Mouse (Mus musculus) thymus, postnatal 0 days (tissue): Measurements from ENCODE around the gene Gm1604a. TPM values are rescaled to one million over a fixed set of nuclear protein-coding genes. Genes with fewer than 3 reads are reported as not detected.
"Not testable (repeated sequence)": the region's sequence is repeated elsewhere in the genome, so short reads cannot be mapped to it uniquely, and the experiment has no call there.

Experiments
- DNase-seq: peaks from one replicate; pipeline ENCODE4 v3.0.0-alpha.2; 2015; ENCODE audit warnings: low spot score
- polyA plus RNA-seq: library from polyadenylated mRNA; unstranded; fragments of >200 nt; fragmentation: Nextera tagmentation; extraction: Ambion mirVana; gene quantifications from 2 replicates; pipeline ENCODE4 v1.2.1, GENCODE M21; 2015

Gm1604a gene
- polyA plus RNA-seq, 1 experiment from 2014 or later, result 1.9 TPM

DNA sequence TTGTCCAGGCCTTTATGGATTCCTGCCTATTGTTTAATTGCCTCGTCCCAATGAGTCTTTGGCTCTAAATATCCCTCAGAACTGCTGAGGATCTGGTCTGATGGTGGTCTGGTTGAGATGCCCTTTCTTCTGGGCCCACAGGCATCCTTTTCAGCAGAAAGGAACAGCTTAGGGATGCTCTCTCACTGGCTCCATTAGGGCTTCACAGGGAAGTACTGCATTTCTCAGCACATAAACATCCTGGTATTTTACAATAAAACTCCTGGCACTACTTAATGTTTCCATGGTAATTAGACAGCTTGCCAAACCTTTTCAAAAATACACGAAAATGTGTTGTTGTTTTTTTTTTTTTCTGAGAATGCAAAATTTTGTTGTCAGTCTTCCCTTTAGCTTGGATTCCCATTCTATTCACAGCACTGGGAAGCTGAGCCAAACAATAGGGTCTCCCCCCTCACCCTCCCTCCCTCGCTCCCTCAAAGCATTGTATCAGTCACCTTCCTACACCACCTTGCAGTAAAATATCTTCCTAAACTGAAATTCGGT is 43.7 kb downstream of the Gm1604a start:
- not testable (repeated sequence) for DNase-seq

DNA sequence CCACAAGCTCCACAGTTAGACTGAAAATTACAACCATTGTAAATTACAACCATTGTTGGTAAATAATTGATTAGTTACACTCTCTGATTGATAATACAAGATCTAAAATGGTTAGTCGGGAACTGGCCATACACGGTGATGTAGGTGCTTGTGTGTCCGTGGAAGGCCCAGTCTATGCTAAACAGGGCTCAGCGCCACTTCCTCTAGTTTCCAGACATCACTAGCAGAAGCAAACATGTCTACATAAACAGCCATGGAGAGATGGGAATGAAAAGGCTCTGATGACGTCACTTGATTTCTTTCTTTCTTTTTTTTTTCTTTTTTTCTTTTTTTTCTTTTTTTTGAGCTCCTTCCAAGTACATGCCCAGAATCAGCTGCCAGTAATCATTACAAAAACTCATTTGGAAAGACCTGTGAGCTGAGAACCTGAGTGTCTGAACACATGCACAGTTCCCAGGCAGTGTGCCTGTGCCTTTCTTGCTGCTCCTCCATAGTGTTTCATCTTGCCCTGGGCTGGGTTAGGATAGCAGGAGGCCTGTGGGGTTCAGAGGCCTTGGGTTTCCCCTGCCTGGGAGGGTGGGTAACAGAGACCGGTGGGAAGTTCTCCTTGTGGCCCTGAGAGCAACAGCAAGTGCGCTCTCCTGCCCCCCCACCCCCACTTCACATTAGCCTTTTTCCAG is 44.3 kb downstream of the Gm1604a start:
- DNase-seq, result not testable (repeated sequence)

DNA sequence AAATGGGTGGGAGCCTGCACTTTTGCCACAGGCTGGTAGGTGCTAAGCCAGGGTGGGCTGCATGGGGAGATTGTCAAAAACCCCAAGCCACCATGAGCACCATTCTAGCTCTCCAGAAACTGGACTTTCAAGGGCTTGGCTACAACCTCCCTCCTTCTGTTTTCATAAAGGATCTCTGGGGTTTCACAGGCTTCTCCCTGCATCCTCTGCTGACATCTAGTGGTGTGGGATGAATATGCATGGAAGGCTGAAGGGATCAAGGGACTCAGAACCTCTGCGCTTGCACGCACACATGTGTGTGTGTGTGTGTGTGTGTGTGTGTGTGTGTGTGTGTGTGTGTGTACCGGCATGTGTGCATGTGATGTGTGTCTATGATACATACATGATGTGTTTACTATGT is 49.1 kb downstream of the Gm1604a start:
- DNase-seq, result peak; percentile 43

DNA sequence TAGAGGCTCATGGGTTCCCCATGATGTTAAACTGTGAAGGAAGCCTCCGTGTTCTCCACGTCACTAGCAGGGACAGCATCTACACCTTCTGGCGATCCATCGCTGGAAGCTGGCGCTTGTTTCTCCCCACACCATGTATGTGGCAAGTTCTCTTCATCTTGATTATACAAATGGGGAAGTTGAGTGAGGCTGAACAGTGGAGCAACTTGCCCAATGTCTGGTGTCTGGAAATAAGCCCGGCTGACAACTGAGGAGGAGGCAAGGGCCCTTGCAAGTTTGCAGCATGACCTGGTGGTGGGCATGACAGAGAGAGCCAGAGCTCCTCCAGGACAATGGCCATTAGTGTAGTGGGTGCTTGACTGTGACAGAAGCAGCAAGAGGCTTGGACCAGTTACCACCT is 50.2 kb downstream of the Gm1604a start:
- not testable (repeated sequence) for DNase-seq

DNA sequence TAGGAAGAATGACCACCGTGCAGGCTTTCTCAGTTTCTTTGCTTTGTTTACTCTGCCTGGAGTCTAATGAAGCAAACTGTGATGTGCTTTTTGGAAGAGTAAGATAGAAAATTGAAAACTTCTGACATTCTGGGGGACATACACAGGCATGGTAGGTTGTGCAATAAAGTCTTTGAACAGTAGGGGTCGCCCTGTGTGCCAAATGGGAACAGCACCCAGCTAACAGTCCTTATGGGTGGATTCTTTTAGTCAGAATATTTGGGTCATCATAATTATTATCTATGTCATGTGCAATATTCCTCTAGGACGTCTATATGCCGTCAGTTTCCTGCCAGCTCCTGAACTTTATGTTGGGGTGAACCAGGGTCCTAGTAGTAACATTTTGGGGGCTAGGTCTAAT is 54.2 kb downstream of the Gm1604a start:
- not testable (repeated sequence) for DNase-seq

DNA sequence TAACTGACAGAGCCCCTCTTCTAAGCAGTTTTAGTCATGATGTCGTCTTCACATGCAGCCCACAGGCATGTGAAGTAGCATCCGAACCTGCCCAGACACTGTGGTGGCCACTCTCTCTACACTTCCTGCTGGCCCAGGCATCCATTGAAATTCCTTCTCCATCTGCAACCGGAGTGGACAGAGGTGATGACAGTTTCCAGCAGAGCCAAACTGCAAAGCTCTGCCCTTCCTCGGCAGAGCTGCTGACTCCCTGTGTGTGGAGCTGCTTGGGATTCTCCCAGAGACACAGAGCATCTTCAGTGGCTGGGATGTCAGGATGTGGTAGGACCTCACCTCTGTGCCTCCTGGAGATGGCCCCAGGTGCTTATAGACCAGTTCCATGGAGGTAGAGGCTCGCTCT is 59.2 kb downstream of the Gm1604a start:
- DNase-seq, result not testable (repeated sequence)

DNA sequence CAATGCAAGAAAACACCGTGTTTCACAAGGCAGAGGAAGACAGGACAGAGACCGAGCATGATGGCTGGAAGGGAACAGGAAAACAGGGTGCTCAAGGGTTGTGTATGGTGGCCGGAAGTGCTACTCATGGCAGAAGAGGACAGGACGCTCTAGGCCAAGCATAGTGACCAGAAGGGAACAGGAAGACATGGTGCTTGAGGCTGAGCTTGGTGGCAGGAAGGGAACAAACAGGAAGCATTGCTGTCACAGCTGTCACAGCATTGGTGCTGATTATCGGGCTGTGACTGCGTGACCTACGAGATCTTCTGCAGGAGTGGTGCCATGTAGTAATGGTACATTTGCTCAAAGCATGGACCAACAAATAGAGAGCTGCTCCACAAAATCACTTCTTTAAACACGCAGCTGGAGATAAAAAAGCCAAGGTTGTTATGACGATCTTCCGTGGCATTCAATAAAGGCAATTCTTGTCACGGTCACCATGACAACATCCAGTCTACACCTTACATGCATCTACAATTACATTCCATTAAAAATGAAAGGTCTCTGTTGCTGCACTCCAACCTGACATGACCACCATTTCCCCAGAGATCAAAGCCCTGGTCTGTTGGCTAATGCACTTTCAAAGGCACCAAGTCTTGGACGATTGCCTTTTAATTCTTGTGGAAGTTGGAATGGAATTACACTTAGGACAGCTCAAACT is 60.3 kb downstream of the Gm1604a start:
- DNase-seq, result not testable (repeated sequence)

DNA sequence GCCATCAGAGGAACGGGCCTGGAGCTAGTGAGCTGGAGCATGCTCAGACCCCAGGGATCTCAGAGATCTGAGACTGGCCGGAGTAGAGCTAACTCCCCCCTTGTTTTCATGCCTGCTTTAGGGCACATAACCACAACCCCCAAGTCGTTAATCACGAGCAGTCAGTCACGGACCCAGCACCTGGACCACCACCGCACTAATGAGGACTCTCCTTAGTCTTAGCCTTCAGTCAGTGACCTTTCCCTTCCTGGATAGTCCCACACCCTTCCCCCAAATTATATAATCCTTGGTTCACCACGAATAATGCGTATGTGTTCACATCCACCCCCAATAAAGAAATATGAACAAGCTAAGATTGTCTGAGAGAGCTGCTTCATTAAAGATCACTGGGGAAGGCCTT is 61.5 kb downstream of the Gm1604a start:
- not testable (repeated sequence) for DNase-seq

DNA sequence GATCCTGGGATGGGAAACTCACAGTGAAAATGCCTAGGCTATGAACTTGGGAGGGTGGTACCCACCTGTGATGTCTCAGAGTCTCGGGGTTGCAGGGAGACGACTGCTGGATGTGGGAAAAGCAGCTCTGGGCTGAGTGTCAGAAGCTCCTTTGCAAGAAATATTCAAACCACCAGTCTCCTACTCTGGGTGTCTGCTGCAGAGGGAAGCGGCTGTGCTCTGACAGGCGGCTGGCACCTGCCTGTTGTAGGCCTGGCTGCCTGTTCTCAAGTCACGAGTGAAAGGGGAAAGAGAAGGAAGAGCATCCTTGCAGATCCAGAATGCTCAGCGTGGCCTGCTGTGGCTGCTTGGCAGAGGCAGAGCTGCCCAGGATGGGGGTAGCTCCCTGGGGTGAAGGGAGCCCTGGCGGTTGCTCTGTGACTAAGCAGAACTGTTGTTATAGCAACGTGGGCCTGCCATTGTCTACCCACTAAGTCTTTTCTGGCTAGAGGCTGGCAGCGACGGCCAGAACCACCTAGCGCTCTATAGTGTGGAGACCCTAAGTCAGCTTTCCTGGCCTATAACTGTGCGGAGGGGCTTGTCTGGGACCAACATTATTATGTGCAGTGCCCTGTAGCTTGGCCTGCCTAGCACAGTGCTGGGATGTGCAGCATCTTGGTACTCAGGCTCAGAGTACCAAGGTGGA is 72.6 kb downstream of the Gm1604a start:
- DNase-seq, result not testable (repeated sequence)

DNA sequence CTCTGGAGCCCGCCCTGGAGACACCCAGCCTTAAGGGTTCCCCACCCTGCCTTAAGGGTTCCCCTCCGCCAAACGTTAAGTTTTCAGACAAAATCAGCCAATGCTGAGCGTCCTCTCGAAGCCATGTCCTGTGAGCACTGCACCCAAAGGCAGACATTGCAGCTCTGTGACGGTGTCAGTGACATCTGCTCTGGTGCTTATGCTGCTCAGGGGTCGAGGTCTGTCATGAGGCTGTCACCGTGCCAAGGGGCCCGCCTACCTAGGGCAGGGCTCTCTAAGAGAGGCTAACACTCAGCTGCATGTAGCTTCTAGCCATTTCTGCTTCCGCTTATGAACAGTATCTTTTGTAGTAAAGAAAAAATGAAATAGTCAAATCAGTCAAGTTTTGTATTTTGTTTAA is 73.7 kb downstream of the Gm1604a start:
- DNase-seq, result not testable (repeated sequence)

DNA sequence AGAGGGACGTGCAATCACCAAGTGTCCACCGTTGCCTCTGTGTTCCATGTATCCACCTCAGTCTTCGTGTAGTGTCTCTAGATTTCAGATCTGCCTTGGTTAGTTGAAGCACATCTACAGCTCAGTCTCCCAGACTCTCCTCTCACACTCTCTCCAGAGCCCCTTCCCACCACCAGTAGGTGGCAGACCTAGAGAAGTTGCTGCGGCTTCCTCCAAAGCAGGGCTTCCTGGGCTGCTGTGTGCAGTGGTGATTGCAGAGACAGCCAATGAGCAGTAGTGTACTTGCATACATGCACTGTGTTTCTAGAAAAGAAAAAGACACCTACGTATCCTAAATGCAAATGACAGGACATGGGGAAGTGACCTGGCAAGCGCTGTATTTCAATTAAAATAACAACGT is 77.6 kb downstream of the Gm1604a start:
- not testable (repeated sequence) for DNase-seq

DNA sequence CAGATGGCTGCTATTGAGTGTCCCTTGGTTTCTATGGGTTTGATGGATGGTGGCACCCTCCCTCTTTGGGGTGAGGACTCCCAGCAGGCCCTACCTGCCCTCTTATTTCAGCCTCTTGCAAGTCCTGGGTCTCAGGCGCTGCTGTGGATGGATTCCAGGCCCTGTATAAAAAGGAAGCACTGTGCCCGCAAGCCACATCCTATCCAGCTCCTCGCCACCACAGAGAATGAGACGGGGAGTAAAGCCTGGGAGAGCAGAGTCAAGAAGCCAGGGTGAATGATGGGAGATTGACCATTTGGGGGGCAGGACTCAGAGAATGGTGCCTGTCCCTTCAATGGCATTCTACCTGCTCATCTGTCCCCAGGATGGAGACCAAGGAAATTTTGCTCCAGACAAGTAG is 86.3 kb downstream of the Gm1604a start:
- DNase-seq, result not testable (repeated sequence)

DNA sequence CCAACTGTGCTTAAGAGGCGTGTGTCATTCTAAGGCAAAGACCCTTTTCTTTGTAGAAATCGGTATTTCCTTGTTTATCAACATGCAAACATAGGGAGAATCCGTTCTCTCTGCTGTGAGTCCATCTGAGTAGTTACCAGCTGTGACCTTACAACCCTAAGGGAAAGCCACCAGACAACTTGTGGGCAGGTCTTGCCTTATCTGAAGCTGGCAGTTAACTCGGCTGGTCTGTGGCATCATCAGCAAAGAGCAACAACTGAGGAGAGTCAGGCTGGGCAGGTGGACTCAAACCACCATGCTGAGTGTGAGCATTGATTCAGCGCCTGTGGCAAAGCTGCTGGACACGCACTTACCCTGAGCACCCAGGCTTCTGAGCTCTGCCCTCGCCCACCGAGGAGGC is 90.9 kb downstream of the Gm1604a start:
- DNase-seq, result not testable (repeated sequence)

DNA sequence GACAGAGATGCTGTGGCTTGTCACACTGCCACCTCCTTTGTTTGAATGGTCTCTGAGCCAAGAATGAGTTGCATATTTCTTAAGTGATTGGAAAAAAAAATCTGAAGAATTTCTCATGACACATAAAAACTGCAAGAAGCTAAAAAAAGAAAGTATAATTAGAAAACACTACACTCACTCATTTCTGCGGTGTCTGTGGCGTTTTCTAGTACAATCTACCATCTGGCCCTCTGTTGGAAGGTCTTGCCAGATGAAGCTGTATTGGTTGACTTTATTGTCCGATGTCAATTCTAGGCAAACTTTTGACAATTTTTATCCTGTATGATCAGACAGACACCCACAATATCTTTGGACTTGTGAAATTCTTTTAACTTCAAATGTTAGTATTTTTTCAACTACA is 95.5 kb downstream of the Gm1604a start:
- DNase-seq, result not testable (repeated sequence)

DNA sequence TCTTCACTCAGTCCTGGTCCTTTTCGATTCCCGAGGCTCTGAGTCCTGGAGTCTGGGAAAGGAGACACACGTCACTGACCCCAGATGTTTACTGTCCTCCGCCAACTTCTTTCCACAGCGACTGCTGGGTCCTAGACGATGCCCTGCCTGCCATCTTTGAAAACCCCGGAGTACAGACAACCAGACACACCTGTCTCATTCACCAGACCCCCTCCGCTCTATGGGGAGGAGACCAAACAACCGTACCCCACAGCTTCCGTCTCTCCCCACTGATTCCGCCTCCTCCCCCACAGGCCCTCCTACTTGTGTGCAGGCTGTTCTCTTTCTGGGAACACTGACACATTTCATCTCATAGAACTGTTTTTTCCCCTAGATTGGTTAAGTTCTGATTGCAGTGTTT is 97.2 kb downstream of the Gm1604a start:
- not testable (repeated sequence) for DNase-seq

DNA sequence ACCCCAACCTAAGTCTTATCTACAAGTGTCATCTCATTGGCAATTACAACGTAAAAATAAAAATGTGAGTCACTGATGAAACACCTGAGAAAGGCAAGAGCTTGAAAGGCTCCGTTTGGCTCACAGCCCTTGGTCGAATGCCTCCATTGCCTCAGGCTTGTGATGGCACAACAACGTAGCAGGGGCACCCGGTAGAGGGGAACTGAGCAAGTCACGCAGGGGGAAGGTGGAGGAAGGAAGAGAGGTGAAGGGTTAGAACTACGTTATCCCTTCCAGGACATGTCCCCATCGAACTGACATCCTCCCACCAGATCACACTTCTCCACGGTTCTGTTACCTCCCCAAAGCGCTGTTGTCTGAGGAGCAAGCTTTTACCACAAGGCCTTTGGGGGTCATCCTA is 101.1 kb downstream of the Gm1604a start:
- DNase-seq, result not testable (repeated sequence)

DNA sequence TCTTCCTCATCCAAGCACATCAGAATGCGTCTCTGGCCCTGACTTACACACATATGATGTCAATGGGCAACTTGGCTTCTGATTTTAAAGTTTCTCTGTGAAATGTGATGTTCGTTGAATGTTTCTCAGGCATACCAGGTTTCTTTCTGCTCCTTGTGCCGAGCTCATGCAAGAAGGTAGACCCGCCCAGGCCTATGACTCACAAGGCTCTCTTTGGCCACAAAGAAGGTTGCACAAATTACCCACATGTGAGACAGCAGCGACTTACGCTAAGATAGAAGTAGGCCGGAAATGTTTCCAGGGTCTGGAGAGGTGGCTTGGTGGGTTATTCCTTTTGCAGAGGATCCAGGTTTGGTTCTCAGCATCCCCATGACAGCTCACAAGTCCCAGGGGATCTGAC is 108.6 kb downstream of the Gm1604a start:
- DNase-seq, result not testable (repeated sequence)

DNA sequence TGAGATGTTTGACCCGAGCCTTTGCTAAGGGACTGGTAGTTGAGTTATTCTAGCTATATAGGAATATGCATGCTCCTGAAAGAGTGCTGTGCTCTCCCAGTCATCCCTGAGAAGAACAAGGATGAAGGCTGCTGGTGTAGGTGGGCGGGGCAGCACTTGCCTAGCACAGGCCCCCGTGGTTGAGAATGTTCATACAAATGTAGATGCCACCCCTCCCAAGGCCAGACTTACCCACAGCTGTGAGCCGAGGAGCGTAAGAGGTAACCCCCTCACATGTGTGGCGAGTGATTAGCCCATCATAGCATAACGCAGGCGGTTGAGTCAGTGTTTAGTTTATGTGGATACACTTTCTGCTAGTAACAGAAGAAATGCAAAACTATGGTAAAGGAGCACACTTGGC is 109.9 kb downstream of the Gm1604a start:
- DNase-seq, result not testable (repeated sequence)
